Mouse (Mus musculus): ENCODE results near the gene Mycbpap.

Mycbpap gene

GRCm38 (mm10) chr11:94538733-94539292, 17.3 kb upstream of the Mycbpap start:
- intact Hi-C loops (cut with DNase I) = loop anchor here (5.0 kb wide), 1 partner anchor 42 kb away; the partner anchor contains the start of gene Epn3

DNA sequence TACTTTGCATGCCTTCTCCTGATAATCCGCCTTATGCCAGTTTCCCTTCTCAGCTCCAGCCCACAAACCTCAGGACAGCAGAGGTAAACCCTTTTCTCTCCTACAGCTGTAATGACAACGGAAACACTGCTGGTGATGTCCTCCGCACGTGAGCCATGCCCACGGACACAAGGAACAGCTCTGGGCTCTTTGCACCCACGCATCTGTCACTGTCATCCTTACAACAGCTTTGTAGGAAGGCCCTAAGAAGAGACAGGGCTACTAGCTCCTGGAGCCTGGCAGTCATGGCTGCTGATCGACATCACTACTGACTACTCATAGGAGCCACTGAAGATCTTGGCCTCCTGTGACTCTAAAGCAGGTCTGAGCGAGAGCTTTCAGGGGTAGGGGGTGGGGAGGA, 11.6 kb upstream of the Mycbpap start:
- intact Hi-C loops (cut with DNase I) = no loop called here

- intact Hi-C loops (cut with DNase I) = no loop called here
Observed at GRCm38 (mm10) chr11:94528879-94529278, 7.3 kb upstream of the Mycbpap start.

DNA sequence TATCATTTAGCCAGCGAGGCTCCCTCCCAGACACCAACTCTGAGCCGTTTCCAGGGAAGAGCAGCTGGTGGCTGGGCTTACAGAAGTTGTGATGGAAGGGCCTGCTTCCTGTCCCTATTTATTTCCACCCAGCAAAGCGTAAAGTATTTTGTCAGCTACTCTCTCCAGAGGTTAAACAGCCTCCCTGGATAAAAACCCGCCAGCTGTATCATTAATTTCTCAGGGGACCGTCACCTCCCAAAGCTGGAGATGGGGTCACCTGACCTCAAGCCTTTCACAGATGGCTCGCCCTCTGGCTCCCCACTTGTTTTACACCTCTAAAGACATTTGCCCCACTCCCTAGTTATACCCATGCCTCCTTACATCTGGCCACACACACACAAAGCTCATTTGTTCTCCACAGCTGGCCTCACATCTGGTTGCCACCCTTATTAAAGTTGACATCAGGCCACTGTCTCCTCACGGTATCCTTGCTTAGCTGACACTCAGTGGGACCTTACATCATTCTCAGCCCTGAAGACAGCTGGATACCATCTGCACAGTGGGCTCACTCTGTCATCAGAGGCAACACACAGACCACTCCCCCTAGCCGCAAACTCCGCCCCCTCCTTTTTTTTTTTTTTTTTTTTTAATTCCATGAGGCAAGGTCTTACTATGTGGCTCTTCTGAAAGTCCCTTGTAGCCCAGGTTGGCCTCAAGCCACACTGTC, 4.8 kb upstream of the Mycbpap start:
- intact Hi-C loops (cut with DNase I) = no loop called here

- intact Hi-C loops (cut with DNase I) = no loop called here
Observed at GRCm38 (mm10) chr11:94513452-94513851, 8.1 kb downstream of the Mycbpap start.

GRCm38 (mm10) chr11:94508976-94509375, 12.6 kb downstream of the Mycbpap start:
- intact Hi-C loops (cut with DNase I) = no loop called here

DNA sequence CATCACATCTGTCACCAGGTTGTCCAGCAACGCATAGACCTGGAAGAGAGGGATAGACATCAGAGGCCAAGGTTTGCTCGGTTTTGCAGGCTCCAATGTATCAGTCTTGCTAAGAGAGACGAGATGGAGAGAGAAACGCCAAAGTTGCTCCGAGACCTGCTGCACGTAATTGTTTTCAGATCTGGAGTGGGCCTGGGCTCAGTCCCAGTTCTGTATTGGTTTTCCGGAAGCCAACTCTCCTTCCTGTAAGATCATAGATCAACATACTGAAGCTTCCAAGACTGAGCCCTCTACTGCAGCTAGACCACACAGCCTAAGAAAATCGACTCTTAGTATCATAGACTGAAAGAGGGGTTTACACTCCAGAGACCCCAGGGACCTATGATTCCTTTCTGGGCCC, 20.1 kb downstream of the Mycbpap start:
- intact Hi-C loops (cut with DNase I) = no loop called here

GRCm38 (mm10) chr11:94500362-94500761, 21.2 kb downstream of the Mycbpap start:
- intact Hi-C loops (cut with DNase I) = no loop called here

DNA sequence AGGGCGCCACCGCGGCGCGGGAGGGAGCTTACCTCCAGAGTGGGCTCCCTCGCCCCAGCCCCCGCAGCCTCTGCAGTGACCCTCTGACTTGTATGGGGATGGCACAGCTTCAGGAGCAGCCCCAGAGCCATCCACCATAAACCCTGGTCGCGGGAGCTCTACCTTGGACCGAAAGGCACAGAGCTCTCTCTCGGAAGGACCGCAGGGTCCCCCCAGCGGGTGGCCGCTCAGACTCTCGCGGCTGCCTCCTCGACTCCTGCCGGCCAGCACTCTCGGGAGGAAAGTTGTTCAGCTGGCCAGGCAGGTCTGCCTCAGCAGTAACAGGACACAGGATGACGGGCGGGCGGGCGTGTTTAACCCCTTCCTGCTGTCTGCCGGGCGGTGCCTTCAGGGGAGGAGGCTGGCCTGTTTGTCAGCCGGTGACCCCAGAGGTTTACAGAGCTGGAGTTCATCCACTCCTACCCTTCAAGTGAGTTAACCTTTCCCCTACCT, 21.8 kb downstream of the Mycbpap start, which contains the start of gene Epn3:
TSS of gene Epn3 (minus strand) at position 314 of the 492 bp plus-strand sequence.
- intact Hi-C loops (cut with DNase I) = loop anchor here (5.0 kb wide), 1 partner anchor 38 kb away; no protein-coding TSS in a partner anchor

GRCm38 (mm10) chr11:94499035-94499434, 22.5 kb downstream of the Mycbpap start:
- intact Hi-C loops (cut with DNase I) = loop anchor here (5.0 kb wide), 1 partner anchor 38 kb away; no protein-coding TSS in a partner anchor

GRCm38 (mm10) chr11:94498093-94498996, 23.2 kb downstream of the Mycbpap start:
- intact Hi-C loops (cut with DNase I) = loop anchor here (5.0 kb wide), 1 partner anchor 39 kb away; no protein-coding TSS in a partner anchor

DNA sequence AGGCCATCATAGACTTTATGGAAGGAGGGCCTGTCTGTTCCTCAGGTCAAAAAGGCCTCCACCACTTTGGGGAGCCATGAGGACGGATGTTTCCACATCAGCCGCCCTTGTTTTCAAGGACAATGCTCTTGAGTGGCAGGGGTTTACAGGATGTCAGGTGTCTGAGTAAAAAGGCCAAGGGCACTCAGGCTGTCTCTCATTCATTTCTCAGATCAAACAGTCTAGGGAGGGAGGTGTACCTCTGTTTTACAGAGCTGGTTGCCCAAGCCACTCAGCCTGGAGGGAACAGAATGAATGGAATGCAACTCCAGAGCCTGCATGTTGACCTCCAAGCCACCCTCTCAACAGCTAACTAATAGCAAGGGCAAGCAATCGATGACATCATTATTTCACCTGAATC, 26.1 kb downstream of the Mycbpap start:
- intact Hi-C loops (cut with DNase I) = loop anchor here (5.0 kb wide), 1 partner anchor 42 kb away; no protein-coding TSS in a partner anchor

DNA sequence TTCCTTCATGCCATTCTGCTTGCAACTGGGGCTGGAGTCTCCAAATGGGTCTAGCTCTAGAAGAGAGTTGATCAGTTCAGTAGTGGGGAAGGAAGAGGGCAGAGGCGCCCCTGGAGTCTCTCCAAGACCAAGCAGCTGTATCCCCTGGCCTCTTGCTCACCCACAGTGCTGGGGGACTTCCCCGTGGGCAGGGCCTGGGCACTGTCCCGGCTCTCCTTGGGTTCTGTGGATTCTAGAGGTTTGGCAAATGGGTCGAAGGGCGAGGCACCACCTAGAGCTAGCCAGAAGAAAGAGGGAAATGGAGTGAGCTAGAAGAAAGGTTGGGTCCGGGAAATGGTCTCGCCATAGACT, 29.8 kb downstream of the Mycbpap start:
- intact Hi-C loops (cut with DNase I) = no loop called here

DNA sequence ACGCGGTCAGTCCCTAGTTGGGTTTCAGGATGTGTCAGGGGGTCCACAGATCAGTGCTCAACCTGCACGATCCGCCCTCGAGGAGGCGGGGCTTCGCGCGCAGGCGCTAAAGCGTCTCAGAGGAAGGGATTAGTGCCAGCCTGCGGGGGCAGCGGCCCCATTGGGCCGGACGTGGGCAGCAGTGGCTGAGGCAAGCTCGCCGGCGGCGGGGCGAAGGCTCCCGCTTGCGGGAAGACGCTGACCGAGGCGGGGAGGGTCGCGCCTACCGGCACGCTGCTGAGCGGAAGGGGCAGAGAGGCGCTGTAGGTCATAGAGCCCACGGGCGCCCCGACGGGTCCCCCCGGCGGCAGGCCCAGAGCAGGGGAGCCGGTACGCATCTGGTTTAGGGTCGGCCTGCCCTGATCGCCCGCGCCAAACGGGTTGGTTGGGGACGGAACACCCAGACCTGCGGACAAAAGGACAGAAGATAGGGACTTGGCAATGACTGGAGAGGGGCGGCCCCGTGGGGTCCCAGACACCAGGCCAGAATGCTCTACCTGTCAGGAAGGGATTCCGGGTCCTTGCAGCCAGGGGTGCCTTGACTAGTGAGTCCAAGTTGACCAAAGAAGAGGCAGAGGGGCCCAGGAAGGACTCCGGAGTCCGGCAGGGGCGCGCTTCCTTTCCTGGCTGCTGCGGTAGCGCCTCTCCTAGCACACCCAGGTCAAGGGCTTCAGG, 30.4 kb downstream of the Mycbpap start:
- intact Hi-C loops (cut with DNase I) = no loop called here

DNA sequence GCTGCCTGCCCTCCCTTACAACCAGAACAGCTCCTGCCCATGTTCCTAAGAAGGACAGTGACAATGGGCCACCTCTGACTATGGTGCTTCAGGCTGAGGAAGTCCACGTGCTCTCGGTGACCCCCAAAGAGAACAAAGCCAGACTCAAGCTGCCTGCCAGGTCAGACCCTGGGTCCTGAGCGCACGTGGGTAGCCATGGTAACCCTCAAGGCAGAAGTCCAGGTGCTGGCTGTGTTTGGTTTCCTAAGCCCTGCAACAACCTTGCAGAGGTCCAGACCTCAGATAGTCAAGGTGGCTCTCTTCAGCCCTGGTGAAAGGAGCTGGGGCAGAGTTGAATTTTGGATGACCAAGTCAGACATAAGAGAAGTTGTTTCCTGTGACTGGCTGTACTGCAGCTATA, 31.8 kb downstream of the Mycbpap start:
- intact Hi-C loops (cut with DNase I) = loop anchor here (5.0 kb wide), 4 partner anchors 53 to 362 kb away; no protein-coding TSS in a partner anchor

GRCm38 (mm10) chr11:94488767-94489533, 32.6 kb downstream of the Mycbpap start:
- intact Hi-C loops (cut with DNase I) = loop anchor here (5.0 kb wide), 4 partner anchors 53 to 362 kb away; no protein-coding TSS in a partner anchor

- intact Hi-C loops (cut with DNase I) = loop anchor here (2.0 to 5.0 kb wide), 5 partner anchors 56 to 359 kb away; no protein-coding TSS in a partner anchor
Observed at GRCm38 (mm10) chr11:94486001-94486400, 35.5 kb downstream of the Mycbpap start, which contains the start of gene Spata20. Gene Spata20, minus strand, starts transcription at chr11:94486179.

DNA sequence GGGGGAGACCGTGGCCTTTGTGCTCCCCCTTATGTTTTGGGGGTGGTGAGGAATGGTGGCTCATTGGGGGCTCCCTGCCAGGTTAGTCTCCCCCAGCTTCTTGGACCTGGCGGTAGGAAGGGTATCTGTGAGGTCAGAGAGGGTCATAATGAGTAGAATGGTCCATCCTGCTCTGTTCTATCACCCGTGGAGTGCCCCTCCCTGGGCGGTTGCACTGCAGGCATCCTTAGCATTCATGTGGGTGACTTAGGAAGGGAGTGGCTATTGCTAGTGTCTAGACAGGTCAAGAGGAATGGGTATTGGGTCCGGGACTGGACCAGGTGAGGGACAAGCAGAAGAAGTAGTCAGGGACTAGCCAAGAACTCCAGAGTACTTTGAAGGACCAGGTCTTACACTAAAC, 36.3 kb downstream of the Mycbpap start:
- intact Hi-C loops (cut with DNase I) = loop anchor here (5.0 kb wide), 4 partner anchors 57 to 358 kb away; no protein-coding TSS in a partner anchor

DNA sequence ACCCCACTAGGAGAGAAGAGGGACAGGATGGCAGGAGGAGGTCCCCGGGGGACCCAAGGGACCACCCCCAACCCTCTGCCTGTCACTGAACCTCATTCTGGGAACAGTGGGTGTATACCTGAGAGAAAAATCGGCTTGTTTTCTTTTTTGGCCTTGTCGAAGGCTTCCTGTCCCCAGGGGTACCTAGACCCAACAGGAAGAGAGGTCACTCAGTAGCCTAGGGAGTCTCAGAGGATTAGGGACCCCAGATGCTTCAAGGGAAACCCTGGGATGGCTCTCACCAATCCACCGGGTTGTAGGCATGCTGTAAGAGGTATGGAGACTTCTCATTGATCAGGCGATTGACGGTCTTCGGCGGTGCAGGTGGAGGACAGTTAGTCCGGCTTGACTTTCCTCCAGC, 36.9 kb downstream of the Mycbpap start:
- intact Hi-C loops (cut with DNase I) = loop anchor here (5.0 kb wide), 4 partner anchors 58 to 357 kb away; no protein-coding TSS in a partner anchor

DNA sequence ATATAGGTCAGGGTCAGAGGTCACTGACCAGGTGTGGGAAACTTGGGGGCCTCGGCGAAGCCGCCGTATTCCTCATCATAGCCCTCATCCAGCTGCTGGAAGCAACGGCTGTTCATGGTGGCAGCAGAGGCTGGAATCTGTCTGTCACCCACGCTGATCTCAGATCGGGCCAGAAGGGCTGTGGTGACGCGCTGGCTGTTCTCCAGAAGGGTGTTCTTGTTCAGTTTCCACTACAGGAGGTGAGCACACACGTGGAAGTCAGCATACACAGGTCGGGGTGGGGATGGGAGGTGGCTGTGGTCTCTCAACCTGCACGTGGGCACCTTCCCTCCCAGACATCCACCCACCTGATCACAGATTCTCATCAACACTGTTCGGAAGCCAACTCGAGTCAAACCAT, 37.6 kb downstream of the Mycbpap start:
- intact Hi-C loops (cut with DNase I) = no loop called here
